Mouse (Mus musculus) MEL (cell line): ENCODE measurements around the gene Pgpep1l.

Experiments used
- CTCF ChIP-seq, 3 experiments: IDR thresholded peaks in 2 of 3; conservative IDR thresholded peaks in 1 of 3; 2 replicates each; pipeline ENCODE4 v1.5.1; 2011 to 2012; ENCODE audit warnings: low read length in 3 of 3, low read depth in 2 of 3, mild to moderate bottlenecking in 2 of 3, improper control_type of control experiment in 1 of 3, inconsistent platforms in 1 of 3, mixed read lengths in 1 of 3, moderate library complexity in 1 of 3; ENCODE audit not compliant: control insufficient read depth in 1 of 3, insufficient read depth in 1 of 3, poor library complexity in 1 of 3, severe bottlenecking in 1 of 3
- GATA1 ChIP-seq: IDR thresholded peaks from 2 replicates; pipeline ENCODE4 v1.6.1; 2011; ENCODE audit warnings: low read depth, low read length, improper control_type of control experiment
- HCFC1 ChIP-seq: IDR thresholded peaks from 2 replicates; pipeline ENCODE4 v1.6.1; 2012; ENCODE audit warnings: low read depth, mild to moderate bottlenecking, inconsistent platforms, low read length, improper control_type of control experiment, moderate library complexity
- MYB ChIP-seq: IDR thresholded peaks from 2 replicates; pipeline ENCODE4 v1.6.1; 2011; ENCODE audit warnings: mild to moderate bottlenecking, low read depth, low read length, improper control_type of control experiment
- POLR2A ChIP-seq, 2 experiments: IDR thresholded peaks; 2 replicates each; pipeline ENCODE4 v1.6.1; 2011 to 2012; ENCODE audit warnings: low read length in 2 of 2, mild to moderate bottlenecking in 2 of 2, control low read depth in 1 of 2, improper control_type of control experiment in 1 of 2, low read depth in 1 of 2, moderate library complexity in 1 of 2; ENCODE audit not compliant: control insufficient read depth in 1 of 2, insufficient read depth in 1 of 2, poor library complexity in 1 of 2
- USF1 ChIP-seq: IDR thresholded peaks from 2 replicates; pipeline ENCODE4 v1.6.1; 2014; ENCODE audit warnings: low read depth, mild to moderate bottlenecking, inconsistent platforms, low read length, improper control_type of control experiment, moderate library complexity

GRCm38 (mm10) chr7:68221677-68222230 lies 42.3 kb downstream of the Pgpep1l start:
- TF ChIP-seq MYB (no peak), CTCF (IDR thresholded peaks at IDR 0.05 in 2 of 3, conservative IDR thresholded peaks at IDR 0.05 in 1 of 3; ENCODE audit: control insufficient read depth in 1 of 3, insufficient read depth in 1 of 3, low read depth in 2 of 3, low read length in 3 of 3, poor library complexity in 1 of 3, severe bottlenecking in 1 of 3) (no peak), USF1 (no peak), GATA1 (no peak), HCFC1 (no peak), POLR2A (IDR thresholded peaks at IDR 0.05; ENCODE audit: control insufficient read depth in 1 of 2, insufficient read depth in 1 of 2, low read depth in 1 of 2, low read length in 2 of 2, poor library complexity in 1 of 2) (no peak)
